Mouse (Mus musculus): ENCODE results near the gene Nbas. TPM values are rescaled to one million over a fixed set of nuclear protein-coding genes. Genes with fewer than 3 reads are reported as not detected.

Gene Nbas
- polyA plus RNA-seq, 1 experiment from 2014 or later, result 23.1 TPM

GRCm38 (mm10) chr12:13532731-13533365, 263.9 kb downstream of the Nbas start:
- Histone ChIP-seq H3K4me1 (ENCODE audit: control insufficient read depth, insufficient read depth, low read length) (no peaks in the 10 kb centered on the region), H3K27me3 (ENCODE audit: control insufficient read depth, insufficient read depth, low read length) (no peaks in the 10 kb centered on the region), H3K4me2 (ENCODE audit: low read length) (no peak overlapping the region), H3K9me3 (ENCODE audit: control insufficient read depth, low read length) (no peaks in the 10 kb centered on the region), H3K27ac (replicated peaks; ENCODE audit: low read depth, low read length) (no peak overlapping the region), H3K4me3 (replicated peaks; ENCODE audit: low read depth, low read length) (no peak overlapping the region), H3K36me3 (ENCODE audit: control insufficient read depth, insufficient read depth, low read length) (no peaks in the 10 kb centered on the region), H3K9ac (replicated peaks; ENCODE audit: low read length) (no peak overlapping the region)
- WGBS, result 86% methylated on average over 1 of the region's 1 CpGs
- DNase-seq (no peak), ATAC-seq (ENCODE audit: low FRiP score, low TSS enrichment) (no peak)

- Histone ChIP-seq H3K9ac (replicated peaks; ENCODE audit: low read length) (no peak overlapping the region), H3K9me3 (ENCODE audit: control insufficient read depth, low read length) (no peaks in the 10 kb centered on the region), H3K36me3 (ENCODE audit: control insufficient read depth, insufficient read depth, low read length) (no peaks in the 10 kb centered on the region), H3K27me3 (ENCODE audit: control insufficient read depth, insufficient read depth, low read length) (no peaks in the 10 kb centered on the region), H3K27ac (replicated peaks; ENCODE audit: low read depth, low read length) (no peak overlapping the region), H3K4me1 (ENCODE audit: control insufficient read depth, insufficient read depth, low read length) (no peaks in the 10 kb centered on the region), H3K4me3 (replicated peaks; ENCODE audit: low read depth, low read length) (no peak overlapping the region), H3K4me2 (ENCODE audit: low read length) (no peak overlapping the region)
- no peak for DNase-seq
- no peak for ATAC-seq (ENCODE audit: low FRiP score, low TSS enrichment)
- WGBS, result 88% methylated on average over 4 of the region's 4 CpGs
Measured at GRCm38 (mm10) chr12:13539171-13539570, 270.2 kb downstream of the Nbas start.

GRCm38 (mm10) chr12:13543806-13544205, 274.9 kb downstream of the Nbas start:
- no peaks in the 10 kb centered on the region for H3K27me3 ChIP-seq (ENCODE audit: control insufficient read depth, insufficient read depth, low read length)
- no peaks in the 10 kb centered on the region for H3K4me1 ChIP-seq (ENCODE audit: control insufficient read depth, insufficient read depth, low read length)
- H3K36me3 ChIP-seq (ENCODE audit: control insufficient read depth, insufficient read depth, low read length), result no peaks in the 10 kb centered on the region
- no peak for ATAC-seq (ENCODE audit: low FRiP score, low TSS enrichment)
- no peak overlapping the region for H3K4me3 ChIP-seq (replicated peaks; ENCODE audit: low read depth, low read length)
- no peak for DNase-seq
- no peak overlapping the region for H3K27ac ChIP-seq (replicated peaks; ENCODE audit: low read depth, low read length)
- 60% methylated on average over 5 of the region's 5 CpGs for WGBS
- H3K4me2 ChIP-seq (ENCODE audit: low read length), result no peak overlapping the region
- H3K9me3 ChIP-seq (ENCODE audit: control insufficient read depth, low read length), result no peaks in the 10 kb centered on the region
- H3K9ac ChIP-seq (replicated peaks; ENCODE audit: low read length), result no peak overlapping the region

- ATAC-seq (ENCODE audit: low FRiP score, low TSS enrichment) (no peak), DNase-seq (no peak)
- no peak overlapping the region for H3K4me3 ChIP-seq (replicated peaks; ENCODE audit: low read depth, low read length)
- no peaks in the 10 kb centered on the region for H3K9me3 ChIP-seq (ENCODE audit: control insufficient read depth, low read length)
- peaks cover 14% of the 10 kb centered on the region for H3K36me3 ChIP-seq (ENCODE audit: control insufficient read depth, insufficient read depth, low read length)
- 92% methylated on average over 5 of the region's 5 CpGs for WGBS
- H3K4me1 ChIP-seq (ENCODE audit: control insufficient read depth, insufficient read depth, low read length), result no peaks in the 10 kb centered on the region
- H3K9ac ChIP-seq (replicated peaks; ENCODE audit: low read length), result no peak overlapping the region
- H3K4me2 ChIP-seq (ENCODE audit: low read length), result no peak overlapping the region
- H3K27ac ChIP-seq (replicated peaks; ENCODE audit: low read depth, low read length), result no peak overlapping the region
- no peaks in the 10 kb centered on the region for H3K27me3 ChIP-seq (ENCODE audit: control insufficient read depth, insufficient read depth, low read length)
Measured at GRCm38 (mm10) chr12:13563646-13564289, 294.8 kb downstream of the Nbas start.

- DNase-seq (no peak), ATAC-seq (ENCODE audit: low FRiP score, low TSS enrichment) (no peak)
- Histone ChIP-seq H3K4me1 (ENCODE audit: control insufficient read depth, insufficient read depth, low read length) (no peaks in the 10 kb centered on the region), H3K36me3 (ENCODE audit: control insufficient read depth, insufficient read depth, low read length) (peaks cover 14% of the 10 kb centered on the region), H3K27me3 (ENCODE audit: control insufficient read depth, insufficient read depth, low read length) (no peaks in the 10 kb centered on the region), H3K9ac (replicated peaks; ENCODE audit: low read length) (no peak overlapping the region), H3K27ac (replicated peaks; ENCODE audit: low read depth, low read length) (no peak overlapping the region), H3K9me3 (ENCODE audit: control insufficient read depth, low read length) (no peaks in the 10 kb centered on the region), H3K4me3 (replicated peaks; ENCODE audit: low read depth, low read length) (no peak overlapping the region), H3K4me2 (ENCODE audit: low read length) (no peak overlapping the region)
- WGBS, result 86% methylated on average over 2 of the region's 2 CpGs
Measured at GRCm38 (mm10) chr12:13564330-13564729, 295.4 kb downstream of the Nbas start.

- H3K9ac ChIP-seq (replicated peaks; ENCODE audit: low read length), result no peak overlapping the region
- no peak for ATAC-seq (ENCODE audit: low FRiP score, low TSS enrichment)
- H3K9me3 ChIP-seq (ENCODE audit: control insufficient read depth, low read length), result no peaks in the 10 kb centered on the region
- no peak overlapping the region for H3K4me2 ChIP-seq (ENCODE audit: low read length)
- 93% methylated on average over 7 of the region's 7 CpGs for WGBS
- H3K36me3 ChIP-seq (ENCODE audit: control insufficient read depth, insufficient read depth, low read length), result peaks cover 8% of the 10 kb centered on the region; the same call in 1 of the 2 replicates
- no peak overlapping the region for H3K4me3 ChIP-seq (replicated peaks; ENCODE audit: low read depth, low read length)
- H3K4me1 ChIP-seq (ENCODE audit: control insufficient read depth, insufficient read depth, low read length), result no peaks in the 10 kb centered on the region
- H3K27ac ChIP-seq (replicated peaks; ENCODE audit: low read depth, low read length), result no peak overlapping the region
- H3K27me3 ChIP-seq (ENCODE audit: control insufficient read depth, insufficient read depth, low read length), result no peaks in the 10 kb centered on the region
- no peak for DNase-seq
Measured at GRCm38 (mm10) chr12:13566421-13566820, 297.5 kb downstream of the Nbas start.

- no peak for DNase-seq
- Histone ChIP-seq H3K4me1 (ENCODE audit: control insufficient read depth, insufficient read depth, low read length) (0 out of 2 replicates have a peak, but pooled peaks cover 4% of the 10 kb centered on the region), H3K36me3 (ENCODE audit: control insufficient read depth, insufficient read depth, low read length) (no peaks in the 10 kb centered on the region), H3K9me3 (ENCODE audit: control insufficient read depth, low read length) (no peaks in the 10 kb centered on the region), H3K4me2 (ENCODE audit: low read length) (no peak overlapping the region), H3K4me3 (replicated peaks; ENCODE audit: low read depth, low read length) (no peak overlapping the region), H3K9ac (replicated peaks; ENCODE audit: low read length) (no peak overlapping the region), H3K27me3 (ENCODE audit: control insufficient read depth, insufficient read depth, low read length) (no peaks in the 10 kb centered on the region), H3K27ac (replicated peaks; ENCODE audit: low read depth, low read length) (no peak overlapping the region)
- no peak for ATAC-seq (ENCODE audit: low FRiP score, low TSS enrichment)
- WGBS, result 88% methylated on average over 4 of the region's 4 CpGs
Measured at GRCm38 (mm10) chr12:13575158-13575557, 306.2 kb downstream of the Nbas start.

- Histone ChIP-seq H3K27ac (replicated peaks; ENCODE audit: low read depth, low read length) (no peak overlapping the region), H3K36me3 (ENCODE audit: control insufficient read depth, insufficient read depth, low read length) (no peaks in the 10 kb centered on the region), H3K27me3 (ENCODE audit: control insufficient read depth, insufficient read depth, low read length) (no peaks in the 10 kb centered on the region), H3K4me1 (ENCODE audit: control insufficient read depth, insufficient read depth, low read length) (0 out of 2 replicates have a peak, but pooled peaks cover 4% of the 10 kb centered on the region), H3K9ac (replicated peaks; ENCODE audit: low read length) (no peak overlapping the region), H3K4me2 (ENCODE audit: low read length) (no peak overlapping the region), H3K4me3 (replicated peaks; ENCODE audit: low read depth, low read length) (no peak overlapping the region), H3K9me3 (ENCODE audit: control insufficient read depth, low read length) (no peaks in the 10 kb centered on the region)
- ATAC-seq (ENCODE audit: low FRiP score, low TSS enrichment), result no peak
- DNase-seq, result no peak
- 94% methylated on average over 5 of the region's 5 CpGs for WGBS
Measured at GRCm38 (mm10) chr12:13575605-13576600, 307.0 kb downstream of the Nbas start.

Measured in midbrain, embryonic 14.5 days (tissue).